Mouse (Mus musculus) embryonic stem cell, embryonic (primary cell): ENCODE data around the gene Glb1.

Experiments used
- CTCF ChIA-PET, 4 experiments: fragments of 300-600 bp in 2 of 4; fragments of 350-600 bp in 2 of 4; sonication (Branson Sonifier 250); formaldehyde crosslinking; loops; one replicate each; lab custom pipeline; 2022; ENCODE audit warnings: inconsistent platforms in 2 of 4; lab: Charles Lee
- POLR2A ChIA-PET, 4 experiments: fragments of 300-600 bp in 2 of 4; fragments of 350-600 bp in 2 of 4; sonication (Branson Sonifier 250); formaldehyde crosslinking; loops; one replicate each; lab custom pipeline; 2022; ENCODE audit warnings: antibody characterized with exemption in 4 of 4, inconsistent platforms in 1 of 4; lab: Charles Lee

Gene Glb1

GRCm38 (mm10) chr9:114415701-114416100 lies 14.8 kb downstream of the Glb1 start:
- CTCF ChIA-PET: interaction anchor here in 3 of 4 experiments (0.7 to 3.1 kb wide), 45 partner anchors 8 to 224 kb away, joined by 3 to 30 read pairs (median 4); partner anchors contain the start of genes Cnot10 (in 2 of the 3), Glb1 (in 2 of the 3) and Tmppe (in 2 of the 3)

DNA sequence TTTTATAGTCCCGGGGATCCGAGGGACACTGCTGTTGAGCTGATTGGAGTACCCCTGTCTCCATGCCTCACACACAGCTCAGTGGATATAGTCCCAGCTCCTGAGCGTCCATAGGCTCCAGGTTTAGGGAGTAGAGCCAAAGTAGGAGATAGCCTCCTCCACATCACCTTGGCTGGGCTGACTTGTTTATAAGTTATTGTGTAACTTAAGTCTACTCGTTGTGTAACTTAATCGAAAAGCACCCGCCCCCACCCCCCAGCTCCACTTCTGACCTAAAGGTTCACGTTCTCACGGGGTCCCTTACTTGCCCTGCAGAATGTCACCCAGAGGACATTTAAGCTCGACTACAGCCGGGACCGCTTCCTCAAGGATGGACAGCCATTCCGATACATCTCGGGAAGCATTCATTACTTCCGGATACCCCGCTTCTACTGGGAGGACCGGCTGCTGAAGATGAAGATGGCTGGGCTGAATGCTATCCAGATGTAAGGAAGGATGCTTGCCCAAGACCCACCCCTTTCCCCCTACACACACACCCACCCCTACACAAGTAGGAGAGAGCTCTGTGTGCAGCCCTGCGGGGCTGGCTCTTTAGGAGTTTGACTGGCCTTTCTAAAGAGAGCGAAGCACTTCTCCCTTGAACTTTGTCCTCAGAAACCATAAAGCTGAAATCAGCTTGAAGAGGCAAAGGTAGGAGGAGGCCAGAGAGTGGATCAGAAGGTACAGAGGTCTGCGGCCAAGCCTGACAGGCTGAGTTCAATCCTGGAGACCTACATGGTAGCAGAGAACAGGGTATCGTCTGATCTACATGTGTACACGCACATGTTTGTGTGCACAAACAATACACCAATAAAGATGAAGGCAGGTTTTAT lies 16.0 kb downstream of the Glb1 start:
- POLR2A ChIA-PET: interaction anchor here in 3 of 4 experiments (0.6 to 4.0 kb wide), 15 partner anchors 9 to 168 kb away, joined by 3 to 24 read pairs (median 5); partner anchors contain the start of genes Glb1 (in 1 of the 3) and Tmppe (in 1 of the 3)
- CTCF ChIA-PET: interaction anchor here in 3 of 4 experiments (0.6 to 3.1 kb wide), 26 partner anchors 9 to 825 kb away, joined by 3 to 30 read pairs (median 4); partner anchors contain the start of genes Cnot10 (in 1 of the 3), Glb1 (in 1 of the 3) and Tmppe (in 1 of the 3)

More at GRCm38 (mm10) chr9:114415701-114416100, 14.8 kb downstream of the Glb1 start:
- POLR2A ChIA-PET: interaction anchor here in 2 of 4 experiments (0.6 to 4.0 kb wide), 18 partner anchors 9 to 225 kb away, joined by 3 to 24 read pairs (median 3); partner anchors contain the start of genes Cnot10 (in 1 of the 2), Glb1 (in 1 of the 2) and Tmppe (in 1 of the 2)

DNA sequence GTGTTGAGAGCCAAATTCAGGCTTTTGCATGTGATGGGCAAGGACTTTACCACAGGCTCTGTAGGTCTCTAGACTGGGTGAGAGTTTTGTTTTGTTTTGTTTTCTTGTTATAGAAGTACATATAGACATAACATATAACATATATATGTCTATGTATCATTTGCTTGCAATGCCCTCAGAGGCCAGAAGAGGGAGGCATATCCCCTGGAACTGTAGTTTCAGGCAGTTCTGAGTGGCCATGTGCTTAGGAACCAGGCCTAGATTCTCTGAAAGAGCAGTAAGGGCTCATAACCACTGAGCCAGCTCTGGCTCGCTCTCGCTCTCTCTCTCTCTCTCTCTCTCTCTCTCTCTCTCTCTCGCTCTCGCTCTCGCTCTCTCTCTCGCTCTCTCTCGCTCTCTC lies 17.3 kb downstream of the Glb1 start:
- ChIA-PET POLR2A (interaction anchor here in 2 of 4 experiments (0.6 to 3.9 kb wide), 6 partner anchors 11 to 166 kb away, joined by 3 to 24 read pairs (median 7); no protein-coding TSS in a partner anchor), CTCF (interaction anchor here in 2 of 4 experiments (0.6 to 1.0 kb wide), 3 partner anchors 79 to 154 kb away, joined by 3 to 5 read pairs (median 4); no protein-coding TSS in a partner anchor)

DNA sequence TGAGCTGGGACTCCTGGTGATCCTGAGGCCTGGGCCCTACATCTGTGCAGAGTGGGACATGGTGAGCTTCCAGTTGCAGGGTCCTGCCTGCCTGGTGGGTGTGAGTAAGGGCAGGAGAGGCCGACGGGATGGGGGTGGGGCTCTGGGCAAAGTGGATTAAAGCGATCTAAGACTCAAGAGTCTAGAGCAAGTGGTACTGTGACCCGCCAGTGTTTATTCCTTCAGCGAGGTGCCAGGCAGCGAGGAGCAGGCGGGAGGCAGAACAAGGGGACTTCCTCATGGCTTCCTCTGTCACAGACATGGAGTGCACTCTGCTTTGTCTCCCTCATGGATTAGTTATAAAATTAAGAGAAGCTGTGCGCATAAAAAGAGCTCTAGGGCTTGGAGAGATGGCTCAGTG lies 19.6 kb downstream of the Glb1 start:
- CTCF ChIA-PET: interaction anchor here in 3 of 4 experiments (0.7 to 2.0 kb wide), 12 partner anchors 8 to 161 kb away, joined by 3 to 8 read pairs (median 4); partner anchors contain the start of genes Glb1 (in 1 of the 3) and Tmppe (in 1 of the 3)
- POLR2A ChIA-PET: interaction anchor here in 2 of 4 experiments (0.7 to 2.4 kb wide), 17 partner anchors 10 to 172 kb away, joined by 3 to 12 read pairs (median 3); partner anchors contain the start of genes Glb1 (in 1 of the 2) and Tmppe (in 1 of the 2)

GRCm38 (mm10) chr9:114421045-114421444 lies 20.2 kb downstream of the Glb1 start:
- CTCF ChIA-PET: interaction anchor here in 3 of 4 experiments (0.6 to 2.0 kb wide), 11 partner anchors 8 to 344 kb away, joined by 3 to 8 read pairs (median 3); partner anchors contain the start of genes Glb1 (in 1 of the 3) and Tmppe (in 1 of the 3)
- POLR2A ChIA-PET: interaction anchor here in 2 of 4 experiments (0.7 to 2.1 kb wide), 7 partner anchors 9 to 171 kb away, joined by 3 to 4 read pairs (median 3); no protein-coding TSS in a partner anchor

DNA sequence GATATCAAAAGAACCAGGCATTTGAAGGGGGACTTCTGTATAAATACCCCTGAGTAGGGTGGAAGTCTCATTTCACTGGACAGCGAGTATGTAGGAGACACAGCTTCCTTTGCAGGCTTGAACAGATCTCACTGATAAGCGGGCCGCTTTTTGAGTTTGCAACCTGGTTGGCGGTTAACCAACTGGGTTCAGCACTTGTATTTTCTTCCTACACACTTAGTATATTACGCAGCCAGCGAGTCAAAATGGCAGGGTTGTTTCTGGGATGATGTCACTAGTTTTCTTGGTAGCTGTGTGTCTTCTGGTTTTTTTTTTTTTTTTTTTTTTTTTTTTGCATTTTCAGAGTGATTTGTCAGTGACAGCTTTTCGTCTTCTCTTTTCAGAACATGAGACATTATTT lies 20.9 kb downstream of the Glb1 start:
- ChIA-PET CTCF (interaction anchor here in 2 of 4 experiments (0.7 to 1.3 kb wide), 3 partner anchors 32 to 77 kb away, joined by 3 to 4 read pairs (median 3); no protein-coding TSS in a partner anchor), POLR2A (interaction anchor here in 3 of 4 experiments (0.6 to 1.2 kb wide), 4 partner anchors 11 to 73 kb away, joined by 3 to 5 read pairs (median 3); no protein-coding TSS in a partner anchor)

GRCm38 (mm10) chr9:114425576-114425975 lies 24.7 kb downstream of the Glb1 start:
- ChIA-PET CTCF (interaction anchor here in 3 of 4 experiments (0.6 to 3.1 kb wide), 5 partner anchors 10 to 102 kb away, joined by 3 to 13 read pairs (median 4); partner anchors contain the start of genes Glb1 (in 1 of the 3) and Tmppe (in 1 of the 3)), POLR2A (interaction anchor here in 2 of 4 experiments (0.6 to 2.5 kb wide), 5 partner anchors 10 to 36 kb away, joined by 3 to 10 read pairs (median 3); partner anchors contain the start of genes Glb1 (in 1 of the 2) and Tmppe (in 1 of the 2))

DNA sequence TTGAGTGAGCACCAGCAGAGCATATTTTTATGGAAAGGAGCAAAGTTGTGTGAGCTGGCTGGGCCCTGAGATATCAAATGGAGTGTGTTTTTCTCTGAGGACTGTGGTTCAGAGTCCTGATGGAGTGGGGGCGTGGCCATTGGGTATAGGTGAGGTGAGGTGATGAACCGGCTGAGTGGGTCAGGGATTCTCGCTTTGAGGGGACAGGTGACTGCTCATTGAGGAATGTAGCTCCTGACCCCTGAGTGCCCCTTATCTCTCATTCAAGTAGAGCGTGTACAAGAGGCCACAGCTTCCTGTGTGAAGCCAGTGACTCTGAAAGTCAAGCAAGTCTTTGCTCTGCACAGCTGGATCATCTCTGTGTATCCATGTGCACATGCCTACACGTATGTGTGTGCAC lies 25.3 kb downstream of the Glb1 start:
- POLR2A ChIA-PET: interaction anchor here in 2 of 4 experiments (0.6 to 2.5 kb wide), 4 partner anchors 9 to 34 kb away, joined by 3 to 10 read pairs (median 4); partner anchors contain the start of genes Glb1 (in 1 of the 2) and Tmppe (in 1 of the 2)

GRCm38 (mm10) chr9:114427425-114427824 lies 26.5 kb downstream of the Glb1 start:
- POLR2A ChIA-PET: interaction anchor here in 3 of 4 experiments (0.5 to 1.9 kb wide), 6 partner anchors 10 to 119 kb away, joined by 3 to 5 read pairs (median 4); partner anchors contain the start of genes Glb1 (in 1 of the 3) and Tmppe (in 1 of the 3)
- CTCF ChIA-PET: interaction anchor here in 2 of 4 experiments (0.9 to 3.1 kb wide), 2 partner anchors 11 to 12 kb away, joined by 3 to 13 read pairs; no protein-coding TSS in a partner anchor

More for the DNA sequence above, 25.3 kb downstream of the Glb1 start:
- CTCF ChIA-PET: interaction anchor here in 1 of 4 experiments (3.1 kb wide), 1 partner anchor 10 kb away, joined by 13 read pairs; no protein-coding TSS in a partner anchor

- CTCF ChIA-PET: interaction anchor here (0.5 to 1.8 kb wide), 7 partner anchors 8 to 76 kb away, joined by 3 to 14 read pairs (median 4); no protein-coding TSS in a partner anchor
Measured at GRCm38 (mm10) chr9:114428103-114428834, 27.4 kb downstream of the Glb1 start.

GRCm38 (mm10) chr9:114435668-114436067 lies 34.8 kb downstream of the Glb1 start:
- ChIA-PET POLR2A (interaction anchor here in 3 of 4 experiments (0.6 to 2.2 kb wide), 14 partner anchors 9 to 505 kb away, joined by 3 to 10 read pairs (median 3); partner anchors contain the start of gene Ubp1 (in 1 of the 3)), CTCF (interaction anchor here (0.6 to 1.3 kb wide), 11 partner anchors 20 to 616 kb away, joined by 3 to 10 read pairs (median 3); no protein-coding TSS in a partner anchor)

More at GRCm38 (mm10) chr9:114428103-114428834, 27.4 kb downstream of the Glb1 start:
- POLR2A ChIA-PET: interaction anchor here in 3 of 4 experiments (0.5 to 1.9 kb wide), 9 partner anchors 10 to 118 kb away, joined by 3 to 5 read pairs (median 3); partner anchors contain the start of genes Glb1 (in 1 of the 3) and Tmppe (in 1 of the 3)

GRCm38 (mm10) chr9:114440548-114440947 lies 39.7 kb downstream of the Glb1 start:
- CTCF ChIA-PET: interaction anchor here in 1 of 4 experiments (0.7 kb wide), 1 partner anchor 21 kb away, joined by 3 read pairs; no protein-coding TSS in a partner anchor

DNA sequence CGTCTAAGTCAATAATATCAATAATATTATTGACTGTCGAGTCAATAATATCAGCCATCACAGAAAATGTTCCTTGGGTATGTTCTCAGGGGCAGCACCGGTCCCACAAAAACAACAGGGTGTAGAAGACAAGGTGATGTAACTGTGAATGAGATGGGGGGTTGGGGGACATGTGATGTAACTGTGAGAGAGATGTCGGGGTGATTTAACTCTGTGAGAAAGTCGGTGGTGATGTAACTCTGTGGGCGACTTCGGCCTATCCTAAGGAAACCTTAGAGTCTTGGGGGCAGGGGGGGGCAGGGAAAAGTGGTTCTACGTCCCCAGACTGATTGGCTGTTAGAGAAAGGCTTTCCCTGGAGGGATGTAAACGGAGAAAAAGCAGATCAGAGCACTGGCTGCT lies 41.3 kb downstream of the Glb1 start:
- ChIA-PET POLR2A (interaction anchor here in 3 of 4 experiments (0.7 to 1.6 kb wide), 7 partner anchors 13 to 471 kb away, joined by 3 to 7 read pairs (median 4); partner anchors contain the start of genes Glb1 (in 1 of the 3) and Tmppe (in 1 of the 3)), CTCF (no interaction called here)

More at GRCm38 (mm10) chr9:114440548-114440947, 39.7 kb downstream of the Glb1 start:
- POLR2A ChIA-PET: interaction anchor here in 2 of 4 experiments (0.8 to 1.6 kb wide), 3 partner anchors 10 to 21 kb away, joined by 3 to 4 read pairs (median 3); no protein-coding TSS in a partner anchor

GRCm38 (mm10) chr9:114442893-114443292 lies 42.0 kb downstream of the Glb1 start:
- CTCF ChIA-PET: no interaction called here
- POLR2A ChIA-PET: interaction anchor here in 1 of 4 experiments (0.7 to 1.6 kb wide), 3 partner anchors 12 to 127 kb away, joined by 3 to 4 read pairs (median 4); partner anchors contain the start of genes Glb1 and Tmppe

- ChIA-PET POLR2A (interaction anchor here in 2 of 4 experiments (0.7 to 1.6 kb wide), 5 partner anchors 12 to 126 kb away, joined by 3 to 6 read pairs (median 4); no protein-coding TSS in a partner anchor), CTCF (no interaction called here)
Measured at GRCm38 (mm10) chr9:114443351-114443750, 42.5 kb downstream of the Glb1 start.
